Mouse (Mus musculus) embryo, embryonic 11 days (tissue): ENCODE data around the gene Olfr519.

Experiments
- DNase-seq: peaks from one replicate; pipeline ENCODE4 v3.0.0-alpha.2; 2015

Gene Olfr519

GRCm38 (mm10) chr7:108894320-108894719 is at the start of gene Olfr519:
Gene Olfr519, minus strand, starts transcription at chr7:108894420.
- DNase-seq, result no peak

GRCm38 (mm10) chr7:108944002-108944401 is 49.8 kb upstream of the Olfr519 start:
- peak; percentile 65 for DNase-seq

DNA sequence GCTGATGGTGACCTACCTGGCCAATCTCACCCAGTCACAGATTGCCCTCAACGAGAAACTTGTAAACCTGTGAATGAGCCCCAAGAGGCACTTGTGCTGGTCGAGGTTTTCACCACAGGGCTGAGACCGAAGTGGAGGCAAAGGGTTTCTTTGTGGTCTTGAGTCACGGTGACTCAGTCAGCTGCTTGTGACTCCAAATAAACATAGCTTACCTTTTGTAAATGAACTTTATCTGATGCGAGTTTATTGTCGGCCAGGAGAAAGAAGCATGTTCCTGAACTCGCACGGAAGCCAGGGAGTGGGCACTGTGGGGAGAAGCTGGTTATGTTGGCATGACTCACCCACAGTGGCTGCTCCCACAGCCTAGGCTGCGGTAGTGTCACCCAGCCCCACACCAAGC is 47.2 kb upstream of the Olfr519 start:
- DNase-seq, result no peak

DNA sequence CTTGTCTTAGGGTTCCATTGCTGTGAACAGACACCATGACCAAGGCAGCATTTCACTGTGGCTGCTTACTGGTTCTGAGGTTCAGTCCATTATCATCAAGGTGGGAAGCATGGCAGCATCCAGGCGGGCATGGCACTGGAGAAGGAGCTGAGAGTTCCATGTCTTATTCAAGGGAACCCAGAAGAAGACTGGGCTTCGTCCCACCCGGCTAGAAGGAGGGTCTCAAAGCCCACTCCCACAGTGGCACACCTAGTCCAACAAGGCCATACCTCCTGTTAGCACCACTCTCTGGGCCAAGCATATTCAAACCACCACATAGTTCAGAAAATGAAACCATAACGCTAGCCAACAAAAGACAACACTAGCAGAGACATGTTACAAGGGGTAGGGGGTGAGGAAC is 42.4 kb upstream of the Olfr519 start:
- DNase-seq, result no peak

GRCm38 (mm10) chr7:108935411-108935810 is 41.2 kb upstream of the Olfr519 start:
- no peak for DNase-seq

DNA sequence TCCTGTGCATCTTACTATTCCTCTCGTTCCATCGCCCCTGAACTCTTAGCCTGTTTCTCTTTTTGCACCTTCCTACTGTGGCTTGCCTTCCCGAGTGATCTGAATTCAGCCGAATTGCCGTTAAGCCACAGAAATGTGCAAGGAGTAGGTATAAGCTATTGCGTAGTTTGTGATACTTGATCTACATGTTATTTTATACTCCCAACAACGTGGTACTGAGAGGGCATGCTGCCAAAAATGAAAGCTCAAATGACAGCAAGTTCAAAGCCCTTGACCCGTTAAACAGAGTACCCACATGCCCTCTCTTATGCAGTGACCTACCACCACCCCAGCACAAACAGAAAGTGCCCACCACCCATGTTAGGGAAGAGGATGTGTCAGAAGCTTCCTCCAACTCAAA is 40.6 kb upstream of the Olfr519 start:
- no peak for DNase-seq

DNA sequence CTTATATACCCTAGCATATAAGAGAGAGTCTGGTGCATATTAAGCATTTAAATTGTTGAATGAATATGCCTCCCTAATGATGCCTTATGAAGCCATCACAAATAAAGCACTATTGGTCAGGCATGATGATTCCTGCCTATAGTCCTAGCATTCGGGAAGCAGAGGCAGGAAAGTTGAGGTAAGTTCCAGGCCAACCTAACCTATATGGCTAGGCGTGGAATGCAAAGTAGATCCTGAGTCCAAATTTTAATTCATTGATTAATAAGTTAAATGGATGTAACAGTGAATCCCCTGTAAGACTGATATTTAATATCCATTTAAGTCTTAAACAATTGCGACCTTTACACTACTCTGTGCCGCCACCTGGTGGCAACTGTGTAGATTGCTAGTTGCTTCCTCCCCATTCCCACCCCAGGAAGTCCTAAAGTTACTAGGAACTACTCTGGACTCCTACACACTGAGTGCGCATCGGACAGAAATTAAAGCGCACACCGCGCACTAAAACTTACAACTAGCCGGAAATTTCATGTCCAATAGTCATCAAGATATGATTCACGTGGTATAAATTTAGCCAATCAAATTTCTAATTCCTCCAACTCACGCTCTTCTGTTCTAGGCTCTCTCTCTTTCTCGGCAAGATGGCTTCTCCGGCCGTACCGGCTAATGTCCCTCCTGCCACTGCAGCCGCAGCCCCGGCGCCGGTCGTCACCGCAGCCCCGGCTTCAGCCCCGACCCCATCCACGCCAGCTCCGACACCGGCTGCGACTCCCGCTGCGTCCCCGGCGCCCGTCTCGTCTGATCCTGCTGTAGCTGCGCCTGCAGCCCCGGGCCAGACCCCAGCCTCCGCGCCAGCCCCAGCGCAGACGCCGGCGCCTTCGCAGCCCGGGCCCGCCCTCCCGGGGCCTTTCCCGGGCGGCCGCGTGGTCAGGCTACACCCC is 39.8 kb upstream of the Olfr519 start, which contains the start of gene Eif3f:
TSS of gene Eif3f (plus strand) at position 624 of the 938 bp plus-strand sequence.
- peak; percentile 94 for DNase-seq

DNA sequence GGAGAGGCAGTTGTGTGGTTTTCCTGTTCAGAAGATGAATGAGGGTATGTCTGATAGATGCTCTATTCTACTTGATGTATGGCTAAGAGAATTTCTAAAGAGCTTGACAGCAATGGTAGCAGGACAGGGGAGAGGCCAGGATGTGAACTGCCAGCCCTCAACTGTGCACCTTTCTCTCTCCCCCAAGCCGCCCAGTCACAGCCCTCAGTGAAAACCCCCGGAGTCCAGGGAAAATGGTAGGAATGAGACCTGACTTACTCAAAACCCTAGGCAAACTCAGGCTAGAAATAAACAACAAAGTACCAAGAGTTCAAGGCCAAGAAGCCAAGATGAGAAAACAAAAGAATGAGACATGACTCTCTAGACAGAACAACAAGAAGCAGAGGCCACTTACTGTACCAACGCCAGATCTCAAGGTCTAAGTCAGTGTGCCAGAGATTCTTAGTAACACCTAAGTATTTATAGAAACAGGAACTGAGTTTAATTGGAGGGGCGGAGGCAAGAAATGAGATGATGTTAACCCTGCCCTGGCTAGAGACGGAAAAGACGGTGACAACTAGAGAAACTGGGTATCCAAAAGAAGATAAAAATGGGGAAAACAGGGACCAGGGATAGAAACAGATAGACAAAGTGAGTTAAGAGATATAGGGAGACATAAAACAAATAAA is 35.6 kb upstream of the Olfr519 start, which contains the start of gene Nlrp10:
TSS of gene Nlrp10 (minus strand) at position 453 of the 668 bp plus-strand sequence.
- DNase-seq, result no peak

DNA sequence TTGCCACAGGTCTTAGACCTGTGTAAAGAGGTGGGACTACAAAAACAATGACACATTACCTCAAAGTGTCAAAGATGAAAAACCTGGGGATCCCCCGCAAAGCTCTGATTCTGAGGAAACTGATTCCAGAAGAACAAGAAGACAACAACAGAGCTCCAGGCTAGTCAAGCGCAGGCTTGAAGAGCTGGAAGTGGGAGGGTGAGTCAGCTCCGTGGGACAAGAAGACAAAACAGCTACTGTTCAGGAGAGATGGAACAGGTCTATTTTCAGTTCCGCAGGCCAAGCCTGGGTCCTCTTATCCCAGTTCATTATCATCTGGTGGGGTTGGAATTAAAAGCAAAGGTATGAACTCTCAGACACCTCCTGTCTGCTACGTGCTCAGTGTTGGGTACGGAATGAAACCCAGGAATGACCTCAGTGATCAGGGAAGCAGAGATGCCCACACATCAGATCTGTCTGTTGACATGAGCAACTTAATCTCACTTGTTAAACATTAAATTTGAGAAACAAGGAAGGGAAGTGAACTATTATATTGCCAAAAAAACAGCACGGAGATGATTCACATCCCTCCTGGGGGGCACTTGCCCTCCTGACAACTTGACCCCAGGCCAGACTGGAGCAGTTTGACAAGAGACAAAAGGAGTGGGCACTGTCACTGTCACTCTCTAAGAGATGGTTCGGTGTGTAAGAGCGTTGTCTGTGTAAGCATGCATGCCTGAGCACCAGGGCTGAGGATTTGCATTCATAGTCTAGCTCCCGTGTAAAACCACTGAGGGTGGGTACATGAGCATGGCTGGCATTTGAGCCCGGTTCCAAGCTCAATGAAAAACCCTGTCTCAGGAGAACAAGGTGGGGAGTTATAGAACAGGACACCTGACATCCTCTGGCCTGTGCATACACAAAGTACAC is 34.3 kb upstream of the Olfr519 start:
- no peak for DNase-seq

DNA sequence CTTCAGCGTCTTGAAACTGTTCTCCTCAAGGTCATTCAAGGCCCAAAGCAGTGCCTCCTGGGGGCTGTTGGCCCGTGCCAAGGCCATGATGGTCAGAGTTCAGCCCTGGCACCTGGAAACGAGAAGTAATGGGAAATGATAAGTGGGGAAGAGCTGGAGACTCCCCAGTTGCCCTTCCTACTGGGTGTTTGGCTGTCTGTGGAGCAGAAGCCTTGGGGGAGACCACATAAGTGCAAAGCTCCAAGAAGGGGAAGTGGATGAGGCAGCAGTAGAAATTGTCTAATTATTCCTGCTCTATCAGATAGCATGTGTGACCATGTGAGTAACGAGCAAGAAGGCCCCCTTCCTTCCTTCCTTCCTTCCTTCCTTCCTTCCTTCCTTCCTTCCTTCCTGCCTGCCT is 32.8 kb upstream of the Olfr519 start:
- DNase-seq, result no peak

DNA sequence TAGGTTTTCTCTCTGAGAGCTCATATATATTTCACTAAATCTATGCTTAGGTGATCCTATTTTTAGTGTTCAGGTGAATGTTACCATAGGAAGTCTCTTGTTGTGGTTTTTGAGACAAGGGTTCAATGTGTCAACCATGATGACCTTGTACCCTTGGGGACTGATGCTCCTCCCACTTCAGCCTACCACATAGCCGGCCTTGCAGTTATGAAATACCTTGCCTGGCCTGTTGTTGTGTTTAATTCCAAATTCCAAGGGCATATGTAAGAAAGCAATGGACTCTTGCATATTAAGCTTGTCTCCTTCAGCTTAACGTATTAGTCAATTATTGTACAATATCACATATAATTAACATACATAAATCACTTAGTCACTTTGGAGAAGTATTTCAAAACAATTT is 9.7 kb upstream of the Olfr519 start:
- no peak for DNase-seq

DNA sequence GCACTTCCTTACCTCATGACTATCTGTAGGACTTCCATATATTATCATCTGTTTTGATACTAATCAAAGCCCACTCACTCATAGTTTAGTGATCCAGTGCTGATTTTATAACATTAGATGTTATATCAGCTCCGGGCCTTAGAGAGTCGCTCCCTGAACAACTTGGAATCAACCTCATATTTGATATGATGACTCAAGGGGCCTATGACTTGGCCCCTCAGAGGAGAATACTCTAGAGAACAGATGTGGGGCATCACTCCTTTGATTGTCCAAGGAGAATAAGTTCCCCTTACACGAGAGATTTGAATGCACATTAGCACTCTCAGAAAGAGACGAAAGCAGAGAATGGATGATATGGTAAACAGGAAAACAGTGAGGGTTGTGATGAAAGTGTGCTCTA is 9.3 kb downstream of the Olfr519 start, which contains the start of gene Olfr518:
TSS of gene Olfr518 (minus strand) at position 101 of the 400 bp plus-strand sequence.
- DNase-seq, result no peak

- DNase-seq, result no peak
Observed at GRCm38 (mm10) chr7:108872279-108872678, 21.9 kb downstream of the Olfr519 start, which contains the start of gene Olfr517. Gene Olfr517, minus strand, starts transcription at chr7:108872379.

GRCm38 (mm10) chr7:108850429-108850828 is 43.8 kb downstream of the Olfr519 start, which contains the start of gene Olfr516:
Gene Olfr516, minus strand, starts transcription at chr7:108850529.
- DNase-seq, result no peak
